Mouse (Mus musculus) B cell, adult 2 months (primary cell): ENCODE data around the gene Senp2.
"Not testable (repeated sequence)": the region's sequence is repeated elsewhere in the genome, so short reads cannot be mapped to it uniquely, and the experiment has no call there.

Experiments used
- DNase-seq, 2 experiments: peaks; one replicate each; pipeline ENCODE4 v3.0.0; 2022

Gene Senp2

DNA sequence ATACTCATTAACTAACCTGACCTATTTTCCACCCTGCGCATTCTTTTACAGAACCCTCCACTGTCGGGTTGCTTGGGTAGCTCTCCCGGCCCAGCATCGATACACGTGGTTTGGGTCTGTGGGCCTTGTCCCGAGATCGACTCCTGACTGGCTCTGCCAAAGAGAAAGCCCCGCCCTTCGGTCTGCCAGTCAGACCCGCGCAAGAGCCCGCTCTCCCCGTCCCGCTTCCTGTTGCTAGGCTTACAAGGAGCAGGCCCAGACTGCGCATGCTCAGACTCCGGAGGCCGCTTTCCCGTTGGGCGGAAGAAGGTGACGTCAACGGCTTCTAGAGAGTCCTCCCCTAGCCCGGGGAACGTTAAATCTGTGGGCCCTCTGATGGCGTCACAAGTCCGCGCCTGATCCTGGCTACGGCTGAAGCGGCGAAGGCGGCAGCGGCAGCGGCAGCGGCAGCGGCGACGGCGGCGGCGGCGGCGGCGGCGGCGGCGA lies at the start of gene Senp2:
Gene Senp2, plus strand, starts transcription at position 386 of the 486 bp plus-strand sequence.
- DNase-seq: peak; percentile 99

DNA sequence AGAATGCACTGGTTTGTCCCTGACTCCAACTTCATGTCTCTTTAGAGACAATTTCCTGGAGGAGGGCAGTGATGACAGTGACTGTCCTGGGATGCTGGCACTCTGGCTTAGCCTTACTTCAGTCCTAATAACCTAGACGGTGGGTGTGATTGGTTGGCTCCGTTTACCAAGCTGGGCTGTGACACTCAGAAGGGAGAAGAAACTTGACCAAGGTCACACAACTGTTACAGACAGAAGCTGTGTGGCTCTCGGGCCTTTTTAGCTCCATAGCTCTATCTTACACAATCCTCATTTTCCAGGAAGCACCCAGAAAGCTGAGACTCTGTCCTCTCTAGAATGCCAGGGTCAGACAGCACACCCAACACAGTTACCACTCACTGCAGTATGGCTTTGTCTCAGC lies 43.7 kb upstream of the Senp2 start:
- no peak for DNase-seq

DNA sequence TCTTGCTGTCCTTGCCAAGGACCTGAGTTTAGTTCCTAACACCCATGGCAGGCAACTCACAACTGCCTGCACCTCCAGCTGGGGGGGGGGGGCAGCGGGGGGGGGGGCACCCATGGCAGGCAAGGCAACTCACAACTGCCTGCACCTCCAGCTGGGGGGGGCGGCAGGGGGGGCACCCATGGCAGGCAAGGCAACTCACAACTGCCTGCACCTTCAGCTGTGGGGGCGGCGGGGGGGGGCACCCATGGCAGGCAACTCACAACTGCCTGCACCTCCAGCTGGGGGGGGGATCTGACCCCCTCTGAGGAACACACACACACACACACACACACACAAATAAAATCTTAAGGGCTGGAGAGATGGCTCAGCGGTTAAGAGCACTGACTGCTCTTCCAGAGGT lies 39.4 kb upstream of the Senp2 start:
- no peak for DNase-seq

DNA sequence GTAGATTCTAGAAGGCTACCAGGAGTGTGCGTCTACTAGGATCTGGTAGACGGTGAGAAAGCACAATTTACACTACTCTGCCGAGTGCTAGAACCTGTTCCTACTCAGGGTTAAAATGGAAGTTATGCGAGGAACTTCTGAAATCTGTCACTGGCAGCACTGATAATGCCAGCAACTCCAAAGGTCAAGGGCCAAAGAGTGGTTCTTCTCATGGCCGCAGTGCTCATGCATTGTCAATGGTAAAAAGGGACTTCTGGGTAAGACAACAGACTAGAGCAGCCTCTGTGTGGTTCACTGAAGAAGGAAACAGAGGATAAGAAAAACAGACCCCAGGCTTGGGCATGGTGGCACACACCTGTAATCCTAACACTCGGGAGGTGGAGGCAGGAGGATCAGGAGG lies 38.7 kb upstream of the Senp2 start:
- no peak for DNase-seq

DNA sequence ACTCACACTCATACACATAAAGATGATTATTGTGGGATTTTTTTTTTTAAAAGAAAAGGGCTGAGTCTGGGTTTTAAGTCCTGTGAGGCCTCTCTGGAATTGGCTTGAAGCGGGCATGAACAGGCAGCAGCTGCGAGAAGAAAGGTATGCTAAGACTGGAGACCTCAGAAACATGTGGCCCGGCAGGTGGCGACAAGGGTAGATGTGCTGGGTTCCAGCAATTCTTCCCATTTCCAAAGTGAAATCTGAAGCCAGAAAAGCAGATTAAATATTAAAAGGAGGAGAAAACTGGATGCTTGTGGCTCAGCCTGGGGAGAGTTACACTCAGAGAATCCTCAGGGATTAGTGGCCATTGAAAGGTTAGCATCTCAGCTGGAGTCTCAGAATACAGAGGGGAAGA lies 37.8 kb upstream of the Senp2 start:
- DNase-seq: no peak

DNA sequence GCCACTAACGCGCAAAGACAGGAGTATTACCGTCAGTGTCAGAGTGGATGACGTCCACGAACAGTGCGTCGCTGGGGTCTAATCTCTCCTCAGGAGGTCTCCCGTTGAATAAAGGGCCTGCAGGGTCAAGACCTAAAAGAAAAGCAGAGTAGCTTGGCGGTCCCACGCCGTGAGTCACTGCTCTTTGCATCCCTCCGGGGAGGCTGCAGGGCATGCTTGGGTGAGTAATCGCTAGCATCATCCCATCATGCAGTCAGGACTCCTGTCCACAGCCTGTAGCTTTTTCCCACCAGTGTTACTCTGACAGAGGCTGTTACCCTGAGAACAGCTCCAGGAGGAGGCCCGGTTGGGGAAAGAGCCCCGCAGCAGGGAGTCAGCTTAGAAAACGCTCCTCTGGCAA lies 33.1 kb upstream of the Senp2 start:
- DNase-seq: no peak

DNA sequence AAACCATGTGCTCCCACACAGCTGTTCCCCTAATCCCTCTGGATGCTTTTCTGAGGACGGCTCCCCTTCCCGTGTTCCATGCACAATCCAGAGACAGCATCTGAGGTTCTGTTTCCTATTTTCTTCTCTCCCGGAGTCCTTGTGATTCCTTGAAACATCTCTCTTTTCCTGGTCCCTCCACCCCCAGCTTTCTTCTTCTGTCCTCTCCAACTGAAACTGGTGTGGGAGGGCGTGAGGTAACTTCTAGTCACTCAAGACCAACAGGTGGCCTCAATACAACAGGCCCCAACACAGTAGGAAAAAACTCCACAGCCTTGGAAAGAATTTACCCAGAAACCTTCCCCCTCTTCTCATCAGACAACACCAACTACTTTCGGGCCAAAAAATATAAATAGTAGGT lies 31.9 kb upstream of the Senp2 start:
- DNase-seq: no peak

DNA sequence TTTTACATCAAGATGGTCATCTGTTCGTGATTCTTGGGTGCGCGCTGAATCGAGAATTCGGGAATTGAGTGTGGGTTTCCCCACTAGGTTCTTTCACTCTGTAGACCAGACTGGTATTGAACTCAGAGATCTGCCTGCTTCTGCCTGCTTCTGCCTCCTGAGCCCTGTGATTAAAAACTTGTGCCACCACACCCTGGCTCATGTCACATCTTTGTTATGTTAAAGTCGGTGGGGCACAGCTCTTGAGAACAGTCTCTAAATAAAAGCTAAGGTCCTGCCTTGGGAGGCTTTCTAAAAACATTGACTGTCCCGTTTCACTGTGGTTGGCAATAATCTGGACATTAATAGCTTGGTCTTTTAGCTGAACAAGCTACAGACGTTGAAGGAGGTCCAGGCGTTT lies 26.1 kb upstream of the Senp2 start:
- DNase-seq: no peak

DNA sequence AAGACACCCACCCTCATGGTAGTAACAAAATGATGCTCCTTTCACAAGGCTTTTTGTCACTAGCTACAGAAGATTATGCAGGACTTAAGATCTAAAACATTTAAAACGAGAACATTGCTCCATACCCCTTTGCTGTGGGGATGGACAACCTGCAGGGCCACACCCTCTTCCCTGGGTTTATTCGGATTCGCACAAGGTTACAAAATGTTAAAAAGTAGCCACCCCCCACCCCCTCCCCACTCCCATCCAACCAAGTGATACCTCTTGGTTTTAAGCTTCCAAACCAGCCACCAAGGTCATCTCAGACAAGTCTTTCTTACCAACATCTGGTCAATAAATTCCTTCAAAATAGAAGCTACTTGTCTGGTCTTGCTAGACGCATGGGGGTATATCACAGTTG lies 25.7 kb upstream of the Senp2 start:
- DNase-seq: no peak

DNA sequence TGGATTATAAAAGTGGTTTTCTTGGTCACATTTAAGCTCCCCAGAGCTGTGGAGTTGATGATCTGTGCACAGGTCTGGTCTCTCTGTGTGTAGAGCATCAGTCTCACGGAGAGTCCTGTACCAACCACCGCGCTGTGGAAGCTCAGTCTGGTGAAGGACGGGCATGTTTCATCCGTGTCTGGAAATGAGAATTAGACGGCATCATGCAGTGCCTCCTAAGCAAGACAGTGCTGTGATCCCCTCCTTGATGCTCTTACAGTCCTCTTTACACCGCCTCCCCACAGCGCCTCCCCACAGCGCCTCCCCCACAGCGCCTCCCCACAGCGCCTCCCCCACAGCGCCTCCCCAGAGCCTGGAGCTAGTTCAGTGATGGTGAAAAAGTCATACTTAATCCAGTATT lies 25.2 kb upstream of the Senp2 start:
- no peak for DNase-seq

DNA sequence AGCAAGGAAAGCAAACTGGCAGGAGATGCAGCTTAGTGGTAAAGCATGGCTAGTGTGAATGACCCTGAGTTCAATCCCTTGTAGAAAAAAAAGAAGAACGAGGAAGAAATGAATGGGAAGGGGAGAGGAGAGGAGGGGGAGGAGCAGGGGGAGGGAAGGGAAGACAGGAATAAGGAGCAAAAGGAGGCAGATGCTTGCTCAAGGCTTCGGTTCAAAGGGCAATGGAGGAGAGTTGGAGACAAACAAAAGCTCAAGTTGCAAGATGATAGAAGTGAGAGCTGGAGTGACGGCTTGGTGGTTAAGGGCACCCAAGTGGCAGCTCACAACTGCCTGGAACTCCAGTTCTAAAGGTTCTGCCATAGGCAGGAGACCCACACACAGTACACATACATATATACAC lies 23.1 kb upstream of the Senp2 start:
- no peak for DNase-seq

DNA sequence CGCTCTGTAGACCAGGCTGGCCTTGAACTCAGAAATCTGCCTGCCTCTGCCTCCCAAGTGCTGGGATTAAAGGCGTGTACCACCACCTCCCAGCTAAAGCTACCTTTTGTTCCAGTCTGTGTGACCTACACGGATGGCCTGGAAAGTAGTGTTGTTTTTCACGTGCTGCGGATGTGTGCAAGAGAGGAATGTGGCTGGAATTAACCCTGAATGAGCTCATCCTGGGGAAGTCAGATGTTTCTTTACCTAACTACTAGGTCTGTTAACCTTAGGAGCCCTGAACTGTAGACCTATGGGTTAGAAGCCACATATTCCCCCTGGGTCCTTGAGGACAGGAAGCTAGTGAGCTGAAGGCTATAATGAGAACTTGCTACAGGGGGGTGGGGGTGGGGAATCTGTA lies 21.3 kb upstream of the Senp2 start:
- DNase-seq: no peak

DNA sequence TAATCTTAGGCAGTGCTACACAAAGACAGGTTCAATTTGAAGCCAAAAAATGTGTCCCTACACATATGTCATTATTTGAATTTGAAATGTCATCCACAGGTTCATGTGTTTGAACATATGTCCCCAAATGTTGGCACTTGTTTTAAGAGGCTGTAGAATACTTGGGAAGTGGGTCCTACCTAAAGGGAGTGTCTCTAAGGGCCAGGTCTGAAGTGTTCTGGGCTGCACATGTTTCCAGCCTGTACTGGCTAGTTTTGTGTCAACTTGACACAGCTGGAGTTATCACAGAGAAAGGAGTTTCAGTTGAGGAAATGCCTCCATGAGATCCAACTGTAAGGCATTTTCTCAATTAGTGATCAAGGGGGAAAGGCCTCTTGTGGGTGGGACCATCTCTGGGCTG lies 18.4 kb upstream of the Senp2 start:
- DNase-seq: not testable (repeated sequence)

DNA sequence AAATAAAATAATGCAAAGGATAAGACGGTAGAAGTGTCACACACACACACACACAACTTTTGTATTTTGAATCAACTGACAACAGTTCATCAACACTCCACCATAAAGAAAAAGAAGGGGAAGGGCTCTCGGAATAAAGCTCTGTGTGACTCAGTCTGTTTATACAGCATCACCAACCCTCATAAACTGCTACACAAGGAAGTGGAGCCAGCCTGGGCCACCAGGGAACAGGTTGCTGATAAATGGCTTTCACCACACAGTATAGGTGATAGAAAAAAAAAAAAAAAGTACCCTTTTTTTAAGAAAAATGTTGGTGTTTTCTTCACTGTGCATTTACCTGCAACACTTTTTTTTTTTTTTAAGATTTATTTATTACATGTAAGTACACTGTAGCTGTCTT lies 17.5 kb upstream of the Senp2 start:
- no peak for DNase-seq

DNA sequence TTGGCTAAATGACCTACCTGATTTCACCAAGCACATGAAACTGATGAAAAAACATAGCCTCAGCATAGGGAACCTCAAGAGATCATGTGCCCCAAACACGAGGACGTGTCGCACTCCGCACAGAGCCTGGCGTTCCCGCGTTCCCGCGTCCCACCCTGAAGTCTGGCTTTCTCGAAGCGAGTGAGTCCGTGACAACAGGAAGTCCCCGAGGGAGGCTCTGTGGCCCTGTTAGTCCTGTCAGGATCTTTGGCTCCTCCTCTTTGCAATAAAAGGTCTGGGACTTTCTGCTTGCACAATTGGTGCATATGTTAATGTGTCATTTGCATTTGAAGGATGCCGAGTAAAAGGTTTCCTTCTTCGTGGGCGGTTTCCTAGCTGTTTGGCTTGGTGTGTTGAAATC lies 14.0 kb upstream of the Senp2 start, which contains the start of gene Liph:
Gene Liph, minus strand, starts transcription at position 360 of the 400 bp plus-strand sequence.
- DNase-seq: peak; percentile 30 to 32

DNA sequence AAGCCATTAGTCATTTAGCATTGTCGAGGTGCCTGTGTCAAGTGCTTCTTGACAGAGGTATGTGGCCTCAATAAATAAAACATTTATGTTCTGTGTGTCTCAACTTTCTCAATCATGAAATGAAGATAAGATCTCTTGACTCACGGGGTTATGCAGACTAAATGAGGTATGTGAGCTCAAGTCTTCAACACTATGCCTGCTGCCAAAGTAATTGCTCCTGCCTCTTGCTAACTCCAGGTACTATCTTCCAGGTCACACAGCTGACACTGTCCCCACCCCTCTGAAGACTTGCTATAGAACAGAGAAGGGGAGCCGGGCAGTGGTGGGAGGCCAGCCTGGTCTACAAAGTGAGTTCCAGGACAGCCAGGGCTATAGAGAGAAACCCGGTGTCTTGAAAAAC lies 12.9 kb upstream of the Senp2 start:
- no peak for DNase-seq

DNA sequence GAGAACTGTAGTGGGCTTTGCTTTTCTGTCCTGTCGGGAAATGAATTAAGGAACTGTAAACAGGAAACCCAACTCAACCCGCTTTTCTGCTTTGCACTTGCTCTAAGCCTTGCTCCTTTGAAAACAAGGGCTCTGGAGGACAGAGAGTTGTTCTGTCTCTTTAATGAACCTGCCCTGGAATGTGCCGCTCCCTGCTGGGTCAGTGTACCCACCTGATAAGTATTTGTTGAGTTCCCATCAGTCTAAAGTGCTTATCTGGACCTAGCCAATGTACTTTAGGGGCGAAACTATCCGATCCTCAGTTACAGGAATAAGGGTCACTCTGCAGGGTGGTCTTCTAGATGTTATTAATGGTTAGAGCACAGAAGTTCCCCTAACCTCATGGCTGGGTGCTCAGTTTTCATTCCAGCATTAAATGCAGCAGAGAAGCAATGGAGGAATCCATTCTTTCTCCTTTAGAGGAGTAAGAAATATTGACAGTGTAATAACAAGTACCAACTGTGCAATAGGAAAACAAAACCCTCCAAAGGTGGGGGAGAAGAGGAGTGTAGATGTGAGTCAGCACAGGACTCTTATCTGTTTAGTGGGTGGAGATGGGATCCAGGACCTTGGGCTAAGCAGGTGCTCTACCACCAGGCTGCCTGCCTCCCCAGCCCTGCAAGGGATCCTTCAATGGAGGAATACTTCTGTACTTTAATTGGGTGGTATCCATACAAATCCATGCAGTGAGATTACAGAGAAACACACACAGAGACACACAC lies 12.2 kb upstream of the Senp2 start:
- no peak for DNase-seq

DNA sequence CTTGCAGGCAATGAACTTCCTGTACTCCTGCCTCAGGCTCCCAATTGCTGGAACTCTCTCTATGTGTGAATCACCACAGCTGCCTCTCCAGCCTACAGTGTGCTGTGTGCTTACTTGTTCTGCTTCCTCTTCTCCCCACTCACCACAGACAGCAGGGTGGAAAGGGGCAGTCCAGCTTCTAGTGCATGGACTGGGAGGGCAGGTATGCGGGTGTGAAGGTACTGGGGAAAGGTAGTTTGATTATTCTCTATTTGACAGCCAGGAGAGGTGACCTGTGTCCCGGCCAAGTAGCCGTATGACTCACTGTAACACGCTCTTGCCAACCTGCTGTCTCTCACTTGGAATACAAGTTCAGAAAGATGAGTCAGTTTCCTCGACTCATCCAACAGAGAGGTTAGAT lies 11.2 kb upstream of the Senp2 start:
- no peak for DNase-seq

DNA sequence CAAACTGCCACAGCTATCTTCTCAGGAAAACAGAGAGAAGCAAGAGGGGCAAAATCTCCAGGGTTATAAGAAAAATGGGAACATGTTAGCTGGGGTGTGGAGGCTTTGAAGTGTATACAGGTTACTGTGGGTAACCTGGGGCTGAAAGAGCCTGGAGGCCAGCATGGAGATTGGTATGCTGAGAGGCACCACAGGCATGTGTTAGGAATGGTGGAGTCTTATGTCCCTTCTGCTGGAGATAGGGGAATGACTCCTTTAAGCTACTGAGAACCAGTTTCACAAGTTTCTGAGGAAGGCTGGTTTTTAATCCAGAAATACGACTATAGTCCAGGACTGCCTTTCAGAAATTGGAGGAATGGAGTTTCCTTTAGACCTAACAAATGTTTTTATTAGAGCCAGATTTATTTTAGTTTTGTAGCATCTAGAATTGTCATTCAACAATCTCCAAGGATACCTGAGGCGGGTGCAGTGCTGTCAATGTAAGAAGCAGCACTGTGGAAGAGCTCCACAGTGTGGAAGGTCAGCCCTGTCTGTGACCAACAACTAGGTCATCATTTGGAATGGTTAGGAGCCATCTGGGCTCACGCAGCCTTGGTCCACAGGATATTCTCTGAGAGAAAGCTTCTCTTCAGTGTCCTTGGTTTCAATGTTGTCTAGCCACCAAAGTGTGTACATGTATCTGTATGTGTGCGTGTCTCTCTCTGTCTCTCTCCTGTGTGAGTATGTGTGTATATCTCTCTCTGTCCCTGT lies 9.2 kb upstream of the Senp2 start:
- no peak for DNase-seq

DNA sequence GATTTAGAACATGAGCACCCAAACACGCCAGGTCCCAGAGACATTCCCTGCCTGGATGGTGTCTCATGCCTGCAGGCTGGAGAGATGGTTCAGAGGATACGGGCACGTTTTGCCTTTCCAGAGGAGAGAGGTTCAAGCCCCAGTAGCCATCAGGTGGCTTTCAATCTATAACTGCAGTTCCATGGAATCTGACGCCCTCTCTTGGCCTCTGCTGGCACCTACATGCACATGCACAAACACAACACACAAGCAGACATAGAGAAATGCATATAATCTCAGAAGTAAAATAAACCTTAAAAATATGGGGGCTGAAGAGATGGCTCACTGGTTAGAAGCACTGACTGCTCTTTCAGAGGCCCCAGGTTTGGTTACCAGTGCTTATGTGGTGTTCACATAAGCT lies 8.1 kb upstream of the Senp2 start:
- no peak for DNase-seq

DNA sequence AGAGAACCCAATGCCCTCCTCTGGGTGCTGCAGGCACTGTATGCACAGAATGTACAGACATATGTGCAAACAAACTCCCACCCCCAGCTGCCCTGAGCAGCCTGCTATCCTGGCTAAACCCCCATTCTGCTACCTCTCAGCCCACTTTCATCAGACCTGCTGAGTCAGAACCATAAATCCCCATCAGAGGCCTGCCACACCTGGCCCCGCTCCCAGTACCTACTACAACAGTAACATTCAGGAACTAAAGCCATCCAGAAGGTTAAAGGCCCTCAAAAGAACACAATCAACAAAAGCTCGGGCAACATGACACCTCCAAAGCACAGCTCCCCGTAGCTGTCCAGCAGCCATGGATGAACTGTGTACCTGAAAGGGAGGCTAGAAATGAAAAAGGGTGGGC lies 7.7 kb upstream of the Senp2 start:
- no peak for DNase-seq

DNA sequence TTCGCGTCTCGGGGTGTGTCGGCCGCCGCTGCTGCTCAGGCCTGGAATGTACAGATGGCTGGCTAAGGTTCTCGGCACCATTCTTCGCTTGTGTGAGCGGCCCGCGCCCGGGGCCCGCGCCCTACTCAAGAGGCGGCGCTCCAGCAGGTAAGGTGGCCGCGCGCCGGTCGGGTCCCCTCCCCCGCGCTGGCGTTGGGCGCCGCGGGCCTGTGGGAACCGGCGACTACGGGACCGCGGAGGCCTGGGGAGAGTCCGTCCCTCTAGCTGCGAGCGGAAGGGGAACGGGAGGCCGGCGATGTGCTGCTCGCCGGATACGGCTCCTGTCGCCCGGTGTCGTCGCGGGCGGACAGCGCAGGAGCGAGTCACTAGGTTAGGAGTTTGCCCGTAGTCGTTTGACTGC lies 312 bp downstream of the Senp2 start:
- DNase-seq: peak in 1 of 2 experiments; percentile 62

DNA sequence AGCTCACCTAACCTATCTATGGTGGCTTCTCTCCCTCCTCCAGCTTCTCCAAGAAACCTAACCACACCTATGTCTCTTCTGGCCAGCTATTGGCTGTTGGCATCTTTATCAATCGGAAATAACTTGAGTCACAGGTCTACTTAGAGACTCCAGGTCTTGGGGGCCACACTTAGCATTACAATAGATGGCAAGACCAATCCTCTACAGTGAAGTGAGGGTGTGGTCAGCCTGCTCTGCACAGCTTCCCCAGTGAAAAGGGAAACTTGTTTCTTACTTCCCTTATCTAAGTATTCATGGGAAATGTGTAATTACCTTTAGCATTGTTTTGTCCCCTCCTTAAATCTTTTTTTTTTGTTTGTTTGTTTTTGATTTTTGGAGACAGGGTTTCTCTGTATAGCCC lies 6.3 kb downstream of the Senp2 start:
- DNase-seq: no peak

DNA sequence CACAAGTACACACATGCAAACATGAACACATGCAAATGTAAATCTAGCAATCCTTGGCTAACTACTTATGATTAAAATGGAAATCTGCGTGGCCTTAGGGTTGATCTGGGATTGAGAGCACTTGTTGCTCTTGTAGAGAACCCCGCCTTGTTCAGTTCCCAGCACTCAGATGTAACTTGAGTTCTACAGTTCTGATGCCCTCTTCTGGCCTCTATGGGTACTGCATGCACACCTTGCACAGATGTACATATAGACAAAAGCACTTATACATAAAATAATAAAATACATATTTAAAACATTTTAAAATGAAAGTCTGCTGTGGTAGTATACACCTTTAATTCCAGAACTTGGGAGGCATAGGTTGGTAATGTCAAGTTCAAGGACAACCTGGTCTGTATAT lies 12.8 kb downstream of the Senp2 start:
- DNase-seq: peak; percentile 67 to 68
